In genomic region chr13:51685290-51685966, GRCm38 (mm10) we compare ENCODE assay signal across 16 mouse cellular contexts. TPM values are rescaled to one million over a fixed set of nuclear protein-coding genes. Genes with fewer than 3 reads are reported as not detected.
DNase-seq lines count a peak whose midpoint lies in the region; ATAC-seq lines count a peak whose summit lies in the region.
"Had no signal": no experiment of that assay in that cellular context is flagged by ENCODE, and none has a peak within 500 bp of the region (broad histone marks: within the 10 kb centered on the region; RNA-seq: fewer than 3 reads in every experiment).

No protein-coding gene starts in this region.

- H3K9me3 ChIP-seq in limb, embryonic 15.5 days: no peaks in the 10 kb centered on the region; the same call in 1 of the 2 replicates
- no peaks in the 10 kb centered on the region for H3K9me3 ChIP-seq in limb, embryonic 10.5 days (replicated peaks)
- no peaks in the 10 kb centered on the region for H3K9me3 ChIP-seq in stomach, embryonic 15.5 days
- H3K9me3 ChIP-seq in hindbrain, embryonic 16.5 days (ENCODE audit: control insufficient read depth, low read length): no peaks in the 10 kb centered on the region
- H3K9me3 ChIP-seq: forebrain, embryonic 12.5 days; lung, embryonic 15.5 days; megakaryocyte, embryonic 14.5 days; neural tube, embryonic 15.5 days had no signal

- no peaks in the 10 kb centered on the region; the same call in 1 of the 2 replicates for H3K4me1 ChIP-seq in limb, embryonic 15.5 days
- no peaks in the 10 kb centered on the region for H3K4me1 ChIP-seq in limb, embryonic 10.5 days
- no peaks in the 10 kb centered on the region for H3K4me1 ChIP-seq in stomach, embryonic 15.5 days
- H3K4me1 ChIP-seq in hindbrain, embryonic 16.5 days (ENCODE audit: control insufficient read depth, insufficient read depth, low read depth, low read length): no peaks in the 10 kb centered on the region
- H3K4me1 ChIP-seq: forebrain, embryonic 12.5 days; lung, embryonic 15.5 days; neural tube, embryonic 15.5 days had no signal

- H3K27ac ChIP-seq in limb, embryonic 15.5 days: peak overlapping the region; percentile 55; the same call in 1 of the 2 replicates
- H3K27ac ChIP-seq in limb, embryonic 10.5 days: no peak overlapping the region
- peak overlapping the region; percentile 69 for H3K27ac ChIP-seq in stomach, embryonic 15.5 days
- H3K27ac ChIP-seq in hindbrain, embryonic 16.5 days (ENCODE audit: low read depth, low read length): no peak overlapping the region
- H3K27ac ChIP-seq: forebrain, embryonic 12.5 days; hindbrain, embryonic 14.5 days; lung, embryonic 15.5 days; neural tube, embryonic 15.5 days had no signal

- H3K27me3 ChIP-seq in limb, embryonic 15.5 days: no peaks in the 10 kb centered on the region
- no peaks in the 10 kb centered on the region for H3K27me3 ChIP-seq in limb, embryonic 10.5 days (ENCODE audit: low read depth, poor library complexity, severe bottlenecking)
- no peaks in the 10 kb centered on the region for H3K27me3 ChIP-seq in stomach, embryonic 15.5 days (replicated peaks)
- no peaks in the 10 kb centered on the region for H3K27me3 ChIP-seq in hindbrain, embryonic 16.5 days (replicated peaks; ENCODE audit: control insufficient read depth, insufficient read depth, low read length)
- H3K27me3 ChIP-seq: forebrain, embryonic 12.5 days; lung, embryonic 15.5 days; megakaryocyte, embryonic 14.5 days; neural tube, embryonic 15.5 days had no signal

- 77% methylated on average over 7 of the region's 7 CpGs for WGBS in limb, embryonic 15.5 days
- 85% methylated on average over 7 of the region's 7 CpGs for WGBS in limb, embryonic 10.5 days
- whole genome bisulfite sequencing in stomach, embryonic 15.5 days: 79% methylated on average over 7 of the region's 7 CpGs
- 92% methylated on average over 7 of the region's 7 CpGs for WGBS in hindbrain, embryonic 16.5 days

- H3K4me2 ChIP-seq in limb, embryonic 15.5 days: no peak overlapping the region
- H3K4me2 ChIP-seq in stomach, embryonic 15.5 days: no peak overlapping the region
- H3K4me2 ChIP-seq in hindbrain, embryonic 16.5 days (ENCODE audit: low read length): no peak overlapping the region
- H3K4me2 ChIP-seq: forebrain, embryonic 12.5 days; hindbrain, embryonic 14.5 days; lung, embryonic 15.5 days; neural tube, embryonic 15.5 days had no signal

- no peak overlapping the region for H3K4me3 ChIP-seq in limb, embryonic 15.5 days
- H3K4me3 ChIP-seq in limb, embryonic 10.5 days: no peak overlapping the region
- H3K4me3 ChIP-seq in stomach, embryonic 15.5 days (replicated peaks): no peak overlapping the region
- H3K4me3 ChIP-seq in hindbrain, embryonic 16.5 days (ENCODE audit: low read length): no peak overlapping the region
- H3K4me3 ChIP-seq: forebrain, embryonic 12.5 days; lung, embryonic 15.5 days; megakaryocyte, embryonic 14.5 days; neural tube, embryonic 15.5 days had no signal

- DNase-seq in limb, embryonic 10.5 days (ENCODE audit: low spot score): no peak
- DNase-seq in kidney, postnatal 25 days: peak; percentile 39 to 67
- DNase-seq in lung, postnatal 14 days: no peak
- no peak for DNase-seq in layer of hippocampus, adult 11-12 months (ENCODE audit: low spot score)
- DNase-seq: cerebellum, adult 2 months; heart, adult 11 months; thymus, adult 2 months had no signal

- no peak overlapping the region for H3K9ac ChIP-seq in limb, embryonic 15.5 days
- no peak overlapping the region for H3K9ac ChIP-seq in stomach, embryonic 15.5 days
- H3K9ac ChIP-seq in hindbrain, embryonic 16.5 days (ENCODE audit: low read depth, low read length): no peak overlapping the region
- H3K9ac ChIP-seq: forebrain, embryonic 12.5 days; hindbrain, embryonic 14.5 days; lung, embryonic 15.5 days; neural tube, embryonic 15.5 days had no signal

- peaks cover 82% of the 10 kb centered on the region for H3K36me3 ChIP-seq in limb, embryonic 15.5 days
- peaks cover 81% of the 10 kb centered on the region for H3K36me3 ChIP-seq in limb, embryonic 10.5 days
- peaks cover 58% of the 10 kb centered on the region for H3K36me3 ChIP-seq in stomach, embryonic 15.5 days
- H3K36me3 ChIP-seq in hindbrain, embryonic 16.5 days (ENCODE audit: control insufficient read depth, insufficient read depth, low read length): peaks cover 34% of the 10 kb centered on the region

- no peak for ATAC-seq in limb, embryonic 15.5 days (ENCODE audit: insufficient number of reproducible peaks, low FRiP score, low TSS enrichment, low read depth)
- ATAC-seq in common myeloid progenitor, adult 5-6 weeks (replicated peaks; ENCODE audit: low read depth, poor library complexity, severe bottlenecking): peak; percentile 73
- ATAC-seq in stomach, embryonic 15.5 days (ENCODE audit: insufficient read depth, low FRiP score, low read depth): peak; percentile 45; the same call in 1 of the 2 replicates
- ATAC-seq in hindbrain, embryonic 16.5 days: no peak

RNA-seq across cellular contexts. Expression of gene Secisbp2, which starts 33.9 kb away (rescaled TPM):
- 27.7 and 29.5 TPM in 2 replicates for polyA plus RNA-seq in limb, embryonic 15.5 days (2015; fragmentation: Nextera tagmentation; extraction: Ambion mirVana)
- 25.4 and 27.8 TPM in 2 replicates for polyA plus RNA-seq in limb, embryonic 10.5 days (2016; fragmentation: Nextera tagmentation; extraction: Ambion mirVana)
- total RNA-seq in common myeloid progenitor, adult 5-6 weeks (2017): 27.0 and 29.1 TPM in 2 replicates
- 27.1 and 27.3 TPM in 2 replicates for polyA plus RNA-seq in stomach, embryonic 15.5 days (2015; fragmentation: Nextera tagmentation; extraction: Ambion mirVana)
- 27.4 and 28.6 TPM in 2 replicates for polyA plus RNA-seq in hindbrain, embryonic 16.5 days (2015; fragmentation: Nextera tagmentation; extraction: Ambion mirVana)

RNA-seq across cellular contexts. Expression of gene Cks2, which starts 40.4 kb away (rescaled TPM):
- polyA plus RNA-seq in limb, embryonic 15.5 days (2015; fragmentation: Nextera tagmentation; extraction: Ambion mirVana): 220 and 247 TPM in 2 replicates
- 393 and 424 TPM in 2 replicates for polyA plus RNA-seq in limb, embryonic 10.5 days (2016; fragmentation: Nextera tagmentation; extraction: Ambion mirVana)
- total RNA-seq in common myeloid progenitor, adult 5-6 weeks (2017): 260 and 278 TPM in 2 replicates
- polyA plus RNA-seq in stomach, embryonic 15.5 days (2015; fragmentation: Nextera tagmentation; extraction: Ambion mirVana): 304 and 342 TPM in 2 replicates
- 49.7 and 50.1 TPM in 2 replicates for polyA plus RNA-seq in hindbrain, embryonic 16.5 days (2015; fragmentation: Nextera tagmentation; extraction: Ambion mirVana)

Comparison
In these comparisons a context has a peak if more than half of its experiments do, and no peak if none do; other contexts are left out.
1. H3K27ac ChIP-seq: peak in limb, embryonic 15.5 days (single experiment) and stomach, embryonic 15.5 days (single experiment); none in limb, embryonic 10.5 days (single experiment) and hindbrain, embryonic 16.5 days (single experiment).
2. ATAC-seq: peak in common myeloid progenitor, adult 5-6 weeks (single experiment) and stomach, embryonic 15.5 days (single experiment); none in limb, embryonic 15.5 days (single experiment) and hindbrain, embryonic 16.5 days (single experiment).
3. DNase-seq: peak in kidney, postnatal 25 days (2 of 2); none in limb, embryonic 10.5 days (single experiment), lung, postnatal 14 days (single experiment) and layer of hippocampus, adult 11-12 months (single experiment).